Mouse (Mus musculus) testis, adult 2 months (tissue): ENCODE results near the gene Lrrc59.
A peak's percentile ranks its signal among the peaks of the same experiment; 100 is the strongest.

Source experiments
- CTCF ChIP-seq: fragments of 200-500 bp; IDR thresholded peaks from 2 replicates; pipeline ENCODE4 v1.5.1; 2012; ENCODE audit warnings: low read depth, mild to moderate bottlenecking, inconsistent platforms, low read length, moderate library complexity; ENCODE audit not compliant: control insufficient read depth, insufficient read depth, insufficient replicate concordance
- POLR2A ChIP-seq: fragments of 200-500 bp; IDR thresholded peaks from 2 replicates; pipeline ENCODE4 v1.6.1; 2012; ENCODE audit warnings: low read depth, mild to moderate bottlenecking, inconsistent platforms, low read length, moderate library complexity; ENCODE audit not compliant: control insufficient read depth

DNA sequence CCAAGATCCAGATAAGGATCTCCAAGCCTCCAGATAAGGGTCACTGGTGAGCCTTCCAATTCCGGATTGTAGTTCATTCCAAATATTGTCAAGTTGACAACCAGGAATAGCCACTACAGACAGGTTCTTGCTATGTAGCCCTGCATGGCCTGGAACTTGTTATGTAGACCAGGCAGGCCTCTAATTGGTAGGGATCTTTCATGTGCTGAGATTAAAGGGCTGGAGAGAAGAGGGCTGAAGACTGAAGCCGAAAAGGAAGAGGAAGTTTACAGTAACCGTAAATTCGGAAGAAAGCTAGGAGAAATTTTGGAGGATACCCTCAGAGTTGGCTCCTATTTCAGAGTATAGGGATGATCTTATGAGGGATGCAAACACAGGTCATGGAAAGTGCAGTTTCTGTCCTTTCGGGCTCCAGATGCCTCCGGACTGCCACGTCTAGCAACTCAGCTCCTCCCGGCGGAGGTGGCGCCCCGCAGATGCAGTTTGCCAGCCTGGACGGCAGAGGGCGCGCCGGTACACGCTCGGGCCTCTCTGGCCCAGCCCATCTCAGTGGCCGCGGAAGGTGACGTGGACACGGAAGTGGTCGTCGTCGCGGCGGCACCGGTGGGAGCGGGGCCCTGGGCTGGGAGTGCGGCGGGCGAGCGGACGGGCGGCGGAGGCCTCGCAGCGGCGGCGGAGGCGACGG, at the start of gene Lrrc59:
- TF ChIP-seq CTCF (peak; percentile 100), POLR2A (peak; percentile 85)
